Mouse (Mus musculus) ovary, postnatal 36 days (tissue): ENCODE results near the gene Clrn3.
A peak's percentile ranks its signal among the peaks of the same experiment; 100 is the strongest.

Experiments
- DNase-seq: peaks from one replicate; pipeline ENCODE4 v3.0.0; 2022; ENCODE audit warnings: low spot score, mixed read lengths

Gene Clrn3

DNA sequence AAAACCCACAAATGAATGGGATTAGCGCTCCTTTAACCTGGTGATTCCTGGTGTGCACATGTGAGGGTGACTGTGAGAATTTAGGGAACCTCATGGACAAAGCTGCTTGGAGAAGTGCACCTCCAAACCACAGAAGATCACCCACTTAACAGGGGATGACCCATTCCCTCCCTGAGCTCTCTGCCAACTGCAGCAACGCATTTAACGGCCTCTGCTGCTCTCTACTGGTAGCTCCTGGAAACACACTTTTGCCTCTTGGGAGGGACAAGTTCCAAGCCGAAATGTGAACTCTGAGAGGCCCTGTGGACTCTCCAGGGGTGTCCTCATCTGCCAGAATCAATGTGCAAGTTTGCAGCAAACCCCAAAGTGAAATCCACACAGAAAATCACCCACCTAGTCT, 41.0 kb downstream of the Clrn3 start:
- peak; percentile 63 for DNase-seq

DNA sequence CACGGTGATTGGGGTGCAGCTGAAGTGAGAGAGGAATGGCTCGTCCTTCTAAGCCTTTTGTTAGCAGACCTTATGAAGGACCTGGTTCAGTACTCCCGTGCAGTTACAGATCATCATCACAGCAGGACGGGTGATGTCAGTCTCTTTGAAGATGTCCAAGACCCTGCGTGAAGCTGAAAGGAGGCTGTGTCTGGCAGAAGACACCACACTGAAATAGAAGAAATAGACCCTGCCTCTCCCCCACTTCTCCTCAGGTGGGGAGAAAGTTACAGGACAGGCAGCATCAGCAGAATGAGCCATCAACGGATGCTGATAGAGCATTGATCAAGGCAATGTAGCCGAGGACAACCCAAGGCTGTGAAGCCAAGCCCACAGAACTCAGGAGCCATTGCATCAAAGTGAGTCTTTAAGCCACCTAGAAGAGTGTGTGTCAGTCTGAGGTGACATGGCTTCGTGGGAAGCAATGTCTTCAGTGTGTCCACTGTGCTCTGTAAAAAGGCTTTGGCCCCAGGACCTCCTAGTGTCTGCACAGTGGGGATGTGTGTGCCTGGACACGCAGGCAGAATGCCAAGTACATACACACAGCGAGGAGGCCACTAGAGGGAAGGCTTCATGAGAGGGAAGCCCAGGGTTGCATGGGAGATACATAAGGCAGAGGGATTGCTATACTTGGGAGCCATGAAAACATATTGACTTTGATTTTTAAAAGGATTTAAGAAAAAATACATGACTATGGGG, 41.6 kb downstream of the Clrn3 start:
- DNase-seq: no peak

DNA sequence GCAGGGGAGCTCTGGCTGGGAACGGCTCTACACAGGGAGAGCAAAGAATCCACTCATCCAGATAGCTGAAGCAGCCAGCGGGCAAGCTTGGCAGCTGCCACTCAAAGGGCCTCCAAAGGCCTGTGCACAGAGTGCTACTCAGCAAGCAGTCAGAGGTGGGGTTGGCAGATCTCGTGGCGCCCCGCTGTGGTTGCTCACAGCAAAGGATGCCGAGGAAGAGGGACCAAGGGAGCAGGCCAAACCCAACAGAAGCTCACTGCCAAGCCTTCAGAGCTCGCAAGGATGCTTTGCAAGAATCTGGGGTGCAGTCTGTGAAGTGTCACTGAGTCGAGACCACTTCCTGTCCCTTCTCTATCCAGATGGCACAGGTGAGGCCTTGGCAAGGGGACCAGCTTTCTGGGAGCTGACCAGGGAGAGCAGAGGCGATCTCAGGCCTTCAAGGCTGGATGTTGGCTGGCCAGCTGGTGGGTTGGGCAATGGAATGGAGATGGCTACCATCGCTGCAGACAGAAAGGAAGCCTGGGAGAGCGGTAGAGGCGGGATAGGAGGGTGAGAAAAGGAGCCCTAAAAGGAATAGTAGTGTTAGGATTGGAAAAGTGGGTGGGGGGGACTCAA, 42.6 kb downstream of the Clrn3 start:
- peak; percentile 29 for DNase-seq

DNA sequence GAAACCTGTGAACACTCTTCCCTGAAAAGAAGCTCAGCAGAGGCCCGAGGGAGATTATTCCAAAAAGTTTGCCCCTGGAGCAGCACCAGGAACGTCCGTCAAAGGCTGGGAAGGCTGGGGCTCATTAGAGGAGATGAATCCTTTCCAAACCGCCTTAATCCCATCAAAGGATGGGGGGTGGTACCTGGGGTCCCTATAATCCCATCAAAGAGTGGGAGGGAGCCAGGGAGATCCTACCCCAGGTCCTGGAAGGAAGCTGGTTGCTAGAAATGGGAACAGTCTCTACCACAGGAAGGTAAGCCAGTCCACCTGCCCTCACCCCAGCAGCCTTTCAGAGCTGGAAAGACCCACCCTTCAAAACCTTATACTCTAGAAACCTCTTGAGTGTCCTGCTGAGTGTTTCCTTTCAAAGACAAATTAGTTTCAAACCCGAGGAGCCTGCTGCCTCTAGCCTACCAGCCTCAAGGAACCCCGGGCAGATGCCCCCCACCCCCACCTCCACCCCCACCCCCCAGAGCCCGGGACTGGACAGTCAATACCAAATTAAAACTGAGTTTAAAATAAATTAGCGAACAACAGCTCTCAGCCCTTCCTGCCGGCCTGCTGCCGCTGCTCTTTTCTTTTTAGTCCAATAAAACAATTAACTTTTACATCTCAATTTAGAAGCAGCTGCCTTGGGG, 43.2 kb downstream of the Clrn3 start:
- DNase-seq: no peak

DNA sequence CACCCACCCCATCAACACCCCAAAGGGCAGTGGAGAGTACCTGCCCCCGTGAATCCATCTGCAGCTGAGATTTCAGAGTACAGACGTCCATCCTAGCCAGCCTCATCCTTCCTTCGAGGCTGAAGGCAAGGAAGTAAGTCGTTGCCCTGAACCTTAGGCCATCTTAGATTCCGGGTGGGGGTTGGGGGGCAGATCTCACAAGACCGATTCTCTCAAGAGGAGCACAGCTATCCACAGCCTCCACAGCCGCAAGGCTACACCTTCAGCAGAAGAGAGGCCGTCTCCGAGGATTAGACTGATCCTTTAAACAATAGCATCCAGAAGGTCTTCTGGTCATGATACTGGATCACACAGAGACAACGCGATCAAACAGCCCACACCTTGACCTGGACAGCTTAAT, 44.1 kb downstream of the Clrn3 start:
- no peak for DNase-seq

DNA sequence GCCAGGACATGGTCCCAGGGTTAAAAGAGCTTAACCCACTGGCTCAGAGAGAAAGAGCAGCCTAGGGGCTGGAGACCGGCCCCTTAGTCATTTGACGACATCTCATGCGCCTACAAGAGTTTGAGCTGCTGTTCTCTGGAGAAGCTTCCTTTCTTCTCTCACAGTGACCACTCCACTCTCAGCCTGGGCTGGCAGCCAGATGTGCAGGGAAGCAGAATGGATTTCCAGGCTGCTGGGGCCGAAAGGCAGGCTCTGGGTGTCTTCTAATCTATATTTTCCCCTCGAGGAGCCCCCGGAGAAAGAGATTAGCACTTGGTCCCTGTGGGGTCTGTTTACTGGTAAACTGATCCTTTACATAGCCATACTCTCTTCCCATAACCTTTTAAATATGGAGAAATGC, 44.7 kb downstream of the Clrn3 start:
- no peak for DNase-seq

DNA sequence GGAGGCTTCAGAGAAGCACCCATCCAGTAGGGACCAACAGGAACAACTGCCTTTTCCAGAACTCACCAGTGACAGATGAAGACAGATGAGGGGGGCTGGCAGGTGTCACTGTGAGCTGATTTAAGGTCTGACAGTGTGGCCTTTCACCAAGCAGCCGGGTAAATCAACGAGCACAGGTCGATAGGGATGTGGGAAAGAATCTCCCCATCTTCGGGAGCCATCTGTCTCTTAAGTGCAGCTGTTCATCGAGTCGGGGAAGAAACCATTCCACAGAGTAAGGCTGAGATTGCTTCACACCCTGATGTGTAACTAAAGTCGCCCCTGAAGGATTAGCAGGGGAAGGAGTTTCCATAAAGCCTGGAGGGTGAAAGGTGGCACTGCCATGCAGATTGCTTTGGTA, 47.3 kb downstream of the Clrn3 start:
- DNase-seq: no peak

DNA sequence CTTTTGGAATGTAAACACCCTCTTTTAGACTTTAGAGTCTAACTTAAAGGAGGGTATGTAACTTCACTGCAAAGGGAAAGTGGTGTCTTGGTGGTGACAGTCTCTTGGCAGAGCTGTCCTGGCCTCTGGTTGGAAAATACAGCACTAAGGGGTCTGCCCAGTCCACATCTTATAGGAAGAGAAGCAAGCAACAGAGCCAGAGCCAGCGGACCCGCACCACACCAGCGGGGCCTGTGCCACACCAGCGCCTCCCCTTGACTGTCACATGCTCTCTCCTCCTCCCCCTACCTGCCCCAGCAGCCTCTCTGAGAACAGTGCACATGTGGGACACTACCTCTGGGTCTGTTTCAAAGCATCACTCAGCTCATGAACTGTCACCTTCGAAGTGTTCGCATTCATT, 48.5 kb downstream of the Clrn3 start:
- no peak for DNase-seq

DNA sequence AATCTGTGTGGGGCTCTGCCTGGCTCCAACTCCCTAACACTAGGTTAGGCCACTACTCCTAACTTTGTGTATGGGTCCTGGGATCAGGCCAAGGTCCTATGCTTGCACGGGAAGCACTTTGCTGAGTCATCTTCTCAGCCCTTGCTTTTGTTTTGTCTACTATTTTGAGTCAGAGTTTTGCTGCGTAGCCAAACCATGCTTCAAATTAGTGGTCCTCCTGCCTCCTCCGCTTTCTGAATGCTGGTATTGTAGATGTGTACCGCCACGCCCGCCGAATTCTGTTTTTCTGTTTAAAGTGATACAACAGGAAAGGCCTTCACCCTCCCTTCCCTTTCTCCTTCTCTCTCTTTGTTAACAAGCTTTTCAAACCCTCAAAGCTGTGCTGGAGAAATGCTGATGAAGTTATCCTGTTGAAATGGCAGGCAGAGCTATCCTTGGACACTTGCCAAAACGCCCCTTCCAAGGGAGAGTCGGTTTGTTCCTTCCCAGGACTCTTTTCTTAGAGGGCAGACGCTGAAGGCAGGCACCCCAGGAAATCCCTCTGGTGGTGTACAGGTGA, 49.1 kb downstream of the Clrn3 start:
- DNase-seq: peak; percentile 28

DNA sequence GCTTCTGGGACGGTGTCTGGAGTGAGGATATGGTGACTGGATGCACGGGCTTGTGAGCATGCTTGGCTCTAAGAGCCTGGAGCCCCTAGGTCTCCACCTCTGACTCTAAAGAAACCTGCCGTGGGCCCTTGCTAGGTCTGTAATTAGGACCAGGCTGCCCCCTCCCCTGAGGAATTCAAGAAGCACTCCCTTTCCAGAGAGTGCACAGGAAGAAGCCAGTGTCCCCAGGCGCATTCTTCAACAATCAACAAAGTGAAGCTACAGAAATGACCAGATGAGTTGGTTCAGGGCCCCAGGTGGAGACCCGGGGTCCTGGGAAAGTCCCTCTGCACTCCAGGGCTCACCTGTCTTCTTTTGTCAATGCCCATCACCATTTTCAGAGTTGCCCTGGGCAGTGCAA, 51.2 kb downstream of the Clrn3 start:
- no peak for DNase-seq

DNA sequence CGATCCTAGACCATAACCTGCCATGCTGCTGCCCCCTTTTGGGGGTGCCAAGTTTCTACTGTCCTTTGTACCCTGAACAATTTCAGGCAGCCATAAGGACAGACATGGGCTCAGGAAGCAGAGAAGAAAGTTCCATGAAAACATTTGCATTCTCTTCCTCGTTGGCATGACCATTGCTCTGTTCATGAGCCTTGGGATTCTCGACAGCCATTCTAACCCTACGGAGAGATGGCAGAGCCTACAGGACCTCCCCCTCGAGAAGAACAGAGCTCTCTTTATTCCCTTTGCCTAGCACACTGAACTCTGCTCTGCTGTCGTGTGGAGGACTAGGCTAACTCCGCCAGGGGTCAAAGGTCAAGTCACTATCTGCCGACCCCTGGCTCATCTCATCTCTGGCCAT, 52.5 kb downstream of the Clrn3 start:
- no peak for DNase-seq

DNA sequence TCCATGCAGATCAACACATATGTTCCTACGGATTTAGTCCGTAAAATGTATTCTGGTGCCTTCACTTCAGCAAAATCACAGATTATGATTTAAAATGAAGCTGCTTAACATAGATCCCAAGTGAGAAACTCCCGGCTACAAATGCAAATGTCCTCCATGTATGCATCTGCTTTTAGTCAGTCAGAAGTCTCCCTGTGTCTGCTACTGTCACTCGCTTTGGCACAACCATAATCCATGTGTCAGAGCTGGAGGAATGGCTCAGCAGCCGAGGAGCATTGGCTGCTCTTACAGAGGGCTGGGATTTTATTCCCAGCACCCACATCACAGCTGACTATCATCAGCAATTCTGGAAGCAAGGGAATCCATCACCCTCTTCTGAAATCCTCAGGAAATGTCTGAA, 58.1 kb downstream of the Clrn3 start:
- DNase-seq: no peak

DNA sequence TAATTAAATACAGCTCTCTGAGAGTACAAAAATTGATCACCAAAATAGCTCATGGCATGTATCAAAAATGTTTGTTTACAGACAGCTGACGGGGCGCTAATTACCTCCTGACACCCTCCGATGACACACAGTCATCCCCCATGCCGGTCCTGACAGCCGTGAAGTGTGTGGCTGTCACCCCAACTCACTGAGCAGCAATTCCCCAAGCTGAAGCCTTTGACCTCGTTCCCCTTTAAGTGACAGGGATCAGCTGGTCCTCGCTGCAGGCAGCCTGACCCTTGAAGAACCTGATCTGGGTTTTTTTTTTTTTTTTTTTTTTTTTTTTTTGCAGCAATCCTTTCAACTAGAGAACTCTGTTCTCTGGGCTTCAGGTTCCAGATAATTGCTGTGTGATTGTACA, 59.8 kb downstream of the Clrn3 start:
- no peak for DNase-seq

DNA sequence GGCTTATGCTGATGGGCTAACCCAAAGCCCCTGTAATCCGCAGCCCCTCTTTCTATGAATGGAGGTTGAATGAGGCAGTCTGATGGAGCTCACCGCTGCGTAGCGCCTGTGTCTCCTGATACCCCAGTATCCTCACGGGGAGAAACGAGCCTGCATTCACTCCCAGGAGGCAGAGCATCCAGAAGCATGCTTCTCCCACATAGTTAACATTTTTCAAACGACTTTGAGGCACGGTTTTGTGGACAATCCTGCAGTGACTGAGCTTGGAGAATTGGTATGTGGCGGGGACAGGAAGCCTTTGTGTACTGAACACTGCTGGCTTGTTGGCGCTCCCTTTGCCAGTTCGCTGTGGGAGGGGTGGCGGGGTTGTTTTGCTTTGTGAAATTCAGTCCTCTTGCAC, 63.2 kb downstream of the Clrn3 start:
- no peak for DNase-seq

DNA sequence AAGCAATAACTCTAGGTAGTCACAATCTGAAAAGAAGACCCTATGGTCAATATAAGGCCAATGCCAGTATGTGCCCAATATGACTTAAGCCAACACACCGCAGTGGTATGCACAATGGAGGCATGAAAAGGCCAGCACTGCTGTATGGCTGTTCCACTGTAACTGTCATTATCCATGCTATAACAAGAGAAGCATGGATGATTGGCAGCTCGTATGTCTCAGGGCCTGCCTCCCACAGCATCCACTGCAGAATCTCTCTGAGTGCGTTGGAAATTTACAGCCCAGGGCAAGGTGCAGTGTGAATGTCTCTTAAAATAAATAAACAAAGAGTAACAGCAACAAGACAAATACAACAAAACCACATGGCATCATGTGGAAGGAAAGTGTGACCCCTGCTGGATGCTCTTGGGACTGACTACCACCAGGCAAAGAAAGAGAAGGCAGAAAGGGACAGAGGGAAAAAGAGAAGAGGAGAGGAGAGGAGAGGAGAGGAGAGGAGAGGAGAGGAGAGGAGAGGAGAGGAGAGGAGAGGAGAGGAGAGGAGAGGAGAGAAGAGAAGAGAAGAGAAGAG, 63.7 kb downstream of the Clrn3 start:
- DNase-seq: peak; percentile 28
